Mouse (Mus musculus) lung, postnatal 0 days (tissue): ENCODE measurements around the gene Hsd3b1. TPM values are rescaled to one million over a fixed set of nuclear protein-coding genes. Genes with fewer than 3 reads are reported as not detected.

Source experiments
- ATAC-seq: fragments of 200-750 bp; cut with Nextera tagmentation; 2 replicates; pipeline ENCODE4 v1.8.0; 2017; ENCODE audit warnings: moderate library complexity
- DNase-seq: peaks from one replicate; pipeline ENCODE4 v3.0.0-alpha.2; 2016; ENCODE audit warnings: low spot score
- H3K27ac ChIP-seq: fragments of 300-500 bp; sonication (generic); 2 replicates; pipeline ENCODE4 v1.5.1; 2014; ENCODE audit warnings: antibody characterized with exemption, mild to moderate bottlenecking, low read length, mixed read lengths
- H3K27me3 ChIP-seq: fragments of 300-500 bp; sonication (generic); replicated peaks from 2 replicates; pipeline ENCODE4 v1.6.1; 2014; ENCODE audit warnings: low read length, mixed read lengths; ENCODE audit not compliant: insufficient read depth
- H3K36me3 ChIP-seq: fragments of 300-500 bp; sonication (generic); 2 replicates; pipeline ENCODE4 v1.6.1; 2014; ENCODE audit warnings: low read length, mixed read lengths; ENCODE audit not compliant: insufficient read depth
- H3K4me1 ChIP-seq: fragments of 300-500 bp; sonication (generic); 2 replicates; pipeline ENCODE4 v1.6.1; 2014; ENCODE audit warnings: antibody characterized with exemption, low read depth, low read length, mixed read lengths; ENCODE audit not compliant: insufficient read depth
- H3K4me2 ChIP-seq: fragments of 300-500 bp; sonication (generic); replicated peaks from 2 replicates; pipeline ENCODE4 v1.6.1; 2014; ENCODE audit warnings: low read depth, mild to moderate bottlenecking, low read length, moderate library complexity, mixed read lengths
- H3K4me3 ChIP-seq: fragments of 300-500 bp; sonication (generic); 2 replicates; pipeline ENCODE4 v1.5.1; 2014; ENCODE audit warnings: low read depth, low read length
- H3K9ac ChIP-seq: fragments of 300-500 bp; sonication (generic); replicated peaks from 2 replicates; pipeline ENCODE4 v1.6.1; 2014; ENCODE audit warnings: low read depth, mild to moderate bottlenecking
- H3K9me3 ChIP-seq: fragments of 300-500 bp; sonication (generic); 2 replicates; pipeline ENCODE4 v1.6.1; 2016; ENCODE audit warnings: low read length, mixed read lengths
- CTCF ChIP-seq: IDR thresholded peaks from 2 replicates; pipeline ENCODE4 v1.5.1; 2016; ENCODE audit warnings: antibody characterized with exemption, mild to moderate bottlenecking
- EP300 ChIP-seq: IDR thresholded peaks from 2 replicates; pipeline ENCODE4 v1.6.1; 2016; ENCODE audit warnings: antibody characterized with exemption, mild to moderate bottlenecking, control low read depth
- WGBS: fragments of 180-500 bp; shearing (Covaris S2); extraction: QIAGEN DNeasy Blood & Tissue Kit; methylation state at CpG from one replicate; pipeline ENCODE4 v1.1.7; 2014; 5-methylcytosine and 5-hydroxymethylcytosine counted together
- polyA plus RNA-seq: library from polyadenylated mRNA; unstranded; fragments of >200 nt; fragmentation: Nextera tagmentation; extraction: Ambion mirVana; gene quantifications from 2 replicates; pipeline ENCODE4 v1.2.1, GENCODE M21; 2015

Gene Hsd3b1
- polyA plus RNA-seq, result not detected in 2 replicates

- TF ChIP-seq CTCF (no peak), EP300 (no peak)
- H3K27me3 ChIP-seq, result no peaks in the 10 kb centered on the region
- H3K4me1 ChIP-seq, result no peaks in the 10 kb centered on the region
- no peaks in the 10 kb centered on the region for H3K9me3 ChIP-seq
- no peak for ATAC-seq
- no peak for DNase-seq
- 68% methylated on average over 3 of the region's 3 CpGs for WGBS
- H3K4me2 ChIP-seq, result no peak within 1 kb of the TSS
- H3K9ac ChIP-seq, result no peak within 1 kb of the TSS
- no peak within 1 kb of the TSS for H3K27ac ChIP-seq
- H3K4me3 ChIP-seq, result no peak within 1 kb of the TSS
- no peaks in the 10 kb centered on the region for H3K36me3 ChIP-seq
These were observed at the start of gene Hsd3b1 for GRCm38 (mm10) chr3:98859576-98859975. TSS of gene Hsd3b1 (minus strand) at chr3:98859794.

- Histone ChIP-seq H3K9me3 (no peaks in the 10 kb centered on the region), H3K27ac (no peak overlapping the region), H3K36me3 (no peaks in the 10 kb centered on the region), H3K27me3 (no peaks in the 10 kb centered on the region), H3K4me1 (no peaks in the 10 kb centered on the region), H3K4me3 (no peak overlapping the region), H3K4me2 (no peak overlapping the region), H3K9ac (no peak overlapping the region)
- 86% methylated on average over 2 of the region's 2 CpGs for WGBS
- TF ChIP-seq CTCF (no peak), EP300 (no peak)
- no peak for ATAC-seq
- no peak for DNase-seq
These were observed 38.0 kb upstream of the Hsd3b1 start for GRCm38 (mm10) chr3:98897606-98898005.

- Histone ChIP-seq H3K9ac (no peak overlapping the region), H3K4me1 (no peaks in the 10 kb centered on the region), H3K4me3 (no peak overlapping the region), H3K9me3 (no peaks in the 10 kb centered on the region), H3K27ac (no peak overlapping the region), H3K27me3 (no peaks in the 10 kb centered on the region), H3K4me2 (0 out of 2 replicates have a peak overlapping the region, but pooled peaks have one; percentile 22), H3K36me3 (no peaks in the 10 kb centered on the region)
- WGBS, result 38% methylated on average over 10 of the region's 10 CpGs
- ATAC-seq, result no peak
- TF ChIP-seq EP300 (no peak), CTCF (peak; percentile 50)
- peak; percentile 40 for DNase-seq
These were observed 35.5 kb upstream of the Hsd3b1 start for GRCm38 (mm10) chr3:98895071-98895601.

- H3K4me2 ChIP-seq, result no peak within 1 kb of the TSS
- H3K9me3 ChIP-seq, result no peaks in the 10 kb centered on the region
- H3K9ac ChIP-seq, result no peak within 1 kb of the TSS
- H3K36me3 ChIP-seq, result no peaks in the 10 kb centered on the region
- no peak for DNase-seq
- H3K4me3 ChIP-seq, result no peak within 1 kb of the TSS
- no peaks in the 10 kb centered on the region for H3K27me3 ChIP-seq
- WGBS, result 54% methylated on average over 3 of the region's 3 CpGs
- H3K4me1 ChIP-seq, result no peaks in the 10 kb centered on the region
- ATAC-seq, result no peak
- TF ChIP-seq CTCF (no peak), EP300 (no peak)
- H3K27ac ChIP-seq, result no peak within 1 kb of the TSS
These were observed 33.6 kb upstream of the Hsd3b1 start, which contains the start of gene Hao2 for GRCm38 (mm10) chr3:98893057-98893772. TSS of gene Hao2 (minus strand) at chr3:98893239.

- 74% methylated on average over 4 of the region's 4 CpGs for WGBS
- no peaks in the 10 kb centered on the region for H3K9me3 ChIP-seq
- H3K36me3 ChIP-seq, result no peaks in the 10 kb centered on the region
- no peak overlapping the region for H3K27ac ChIP-seq
- H3K9ac ChIP-seq, result no peak overlapping the region
- DNase-seq, result no peak
- no peak for ATAC-seq
- H3K4me3 ChIP-seq, result no peak overlapping the region
- TF ChIP-seq CTCF (no peak), EP300 (no peak)
- H3K4me1 ChIP-seq, result no peaks in the 10 kb centered on the region
- no peaks in the 10 kb centered on the region for H3K27me3 ChIP-seq
- H3K4me2 ChIP-seq, result no peak overlapping the region
These were observed 30.8 kb upstream of the Hsd3b1 start for GRCm38 (mm10) chr3:98890430-98890829.

- H3K36me3 ChIP-seq, result no peaks in the 10 kb centered on the region
- ATAC-seq (no peak), DNase-seq (no peak)
- no peaks in the 10 kb centered on the region for H3K4me1 ChIP-seq
- H3K27ac ChIP-seq, result no peak overlapping the region
- no peaks in the 10 kb centered on the region for H3K27me3 ChIP-seq
- H3K4me2 ChIP-seq, result no peak overlapping the region
- no peak overlapping the region for H3K4me3 ChIP-seq
- WGBS, result 47% methylated on average over 2 of the region's 2 CpGs
- H3K9ac ChIP-seq, result no peak overlapping the region
- TF ChIP-seq CTCF (no peak), EP300 (no peak)
- no peaks in the 10 kb centered on the region for H3K9me3 ChIP-seq
These were observed 28.6 kb upstream of the Hsd3b1 start for GRCm38 (mm10) chr3:98888206-98888605.
